23 mouse cellular contexts compared by ENCODE assay signal in the genomic region with DNA sequence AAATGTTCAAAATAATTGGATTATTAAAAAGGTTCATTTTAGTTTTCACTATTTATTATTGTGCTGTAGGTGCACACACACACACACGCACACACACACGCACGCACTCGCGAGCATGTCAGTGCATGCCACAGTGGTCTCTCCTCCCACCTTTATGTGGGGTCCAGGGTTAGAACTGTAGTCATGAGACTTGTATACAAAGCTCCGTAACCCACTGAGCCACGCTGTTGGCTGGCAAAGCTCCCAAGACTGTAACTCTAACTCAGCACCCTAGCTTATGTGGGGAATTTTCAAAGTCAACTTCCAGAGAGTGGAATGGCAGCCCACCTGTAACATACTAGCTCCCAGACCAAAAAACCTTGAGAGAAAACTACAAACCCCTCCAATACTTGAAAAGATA. TPM values are rescaled to one million over a fixed set of nuclear protein-coding genes. Genes with fewer than 3 reads are reported as not detected.
DNase-seq lines count a peak whose midpoint lies in the region; ATAC-seq and TF ChIP-seq lines count a peak whose summit lies in the region.
"Had no signal": no experiment of that assay in that cellular context is flagged by ENCODE, and none has a peak within 500 bp of the region (broad histone marks: within the 10 kb centered on the region; RNA-seq: fewer than 3 reads in every experiment).

No protein-coding gene starts in this region.

- no peaks in the 10 kb centered on the region for H3K36me3 ChIP-seq in forebrain, embryonic 10.5 days (replicated peaks)
- H3K36me3 ChIP-seq in forebrain, embryonic 16.5 days (ENCODE audit: control insufficient read depth, insufficient read depth): no peaks in the 10 kb centered on the region
- H3K36me3 ChIP-seq in limb, embryonic 13.5 days: 0 out of 2 replicates have a peak, but pooled peaks cover 2% of the 10 kb centered on the region
- H3K36me3 ChIP-seq in limb, embryonic 10.5 days: no peaks in the 10 kb centered on the region
- H3K36me3 ChIP-seq: embryonic facial prominence, embryonic 12.5 days; embryonic facial prominence, embryonic 15.5 days; heart, embryonic 10.5 days; heart, embryonic 13.5 days; hindbrain, embryonic 12.5 days; hindbrain, embryonic 15.5 days had no signal

- H3K27me3 ChIP-seq in forebrain, embryonic 10.5 days (ENCODE audit: poor library complexity, severe bottlenecking): no peaks in the 10 kb centered on the region
- no peaks in the 10 kb centered on the region for H3K27me3 ChIP-seq in forebrain, embryonic 16.5 days (replicated peaks; ENCODE audit: control insufficient read depth, insufficient read depth, low read length)
- H3K27me3 ChIP-seq in limb, embryonic 13.5 days: no peaks in the 10 kb centered on the region
- no peaks in the 10 kb centered on the region for H3K27me3 ChIP-seq in limb, embryonic 10.5 days (ENCODE audit: low read depth, poor library complexity, severe bottlenecking)
- H3K27me3 ChIP-seq: embryonic facial prominence, embryonic 12.5 days; embryonic facial prominence, embryonic 15.5 days; heart, embryonic 13.5 days; hindbrain, embryonic 12.5 days; hindbrain, embryonic 15.5 days had no signal

- TF ChIP-seq CTCF in gastrocnemius, adult 2 months (IDR thresholded peaks at IDR 0.05): no peak

- H3K9ac ChIP-seq in forebrain, embryonic 16.5 days (replicated peaks; ENCODE audit: low read depth, low read length): no peak overlapping the region
- H3K9ac ChIP-seq in limb, embryonic 13.5 days: no peak overlapping the region
- H3K9ac ChIP-seq: embryonic facial prominence, embryonic 12.5 days; embryonic facial prominence, embryonic 15.5 days; heart, embryonic 13.5 days; hindbrain, embryonic 12.5 days; hindbrain, embryonic 15.5 days had no signal

- H3K4me1 ChIP-seq in forebrain, embryonic 10.5 days: peaks cover 28% of the 10 kb centered on the region
- H3K4me1 ChIP-seq in forebrain, embryonic 16.5 days (replicated peaks; ENCODE audit: control insufficient read depth, insufficient read depth, low read length): peaks cover 24% of the 10 kb centered on the region
- peaks cover 45% of the 10 kb centered on the region for H3K4me1 ChIP-seq in limb, embryonic 13.5 days
- 0 out of 2 replicates have a peak, but pooled peaks cover 8% of the 10 kb centered on the region for H3K4me1 ChIP-seq in limb, embryonic 10.5 days

- WGBS in forebrain, embryonic 10.5 days: 93% methylated on average over 7 of the region's 7 CpGs
- 44% methylated on average over 7 of the region's 7 CpGs for WGBS in forebrain, embryonic 16.5 days
- WGBS in limb, embryonic 13.5 days: 84% methylated on average over 7 of the region's 7 CpGs
- 91% methylated on average over 7 of the region's 7 CpGs for WGBS in limb, embryonic 10.5 days

- no peaks in the 10 kb centered on the region for H3K9me3 ChIP-seq in forebrain, embryonic 10.5 days
- no peaks in the 10 kb centered on the region for H3K9me3 ChIP-seq in forebrain, embryonic 16.5 days (ENCODE audit: control insufficient read depth, low read length)
- no peaks in the 10 kb centered on the region for H3K9me3 ChIP-seq in limb, embryonic 13.5 days
- H3K9me3 ChIP-seq in limb, embryonic 10.5 days (replicated peaks): no peaks in the 10 kb centered on the region
- H3K9me3 ChIP-seq: embryonic facial prominence, embryonic 12.5 days; embryonic facial prominence, embryonic 15.5 days; heart, embryonic 10.5 days; heart, embryonic 13.5 days; hindbrain, embryonic 12.5 days; hindbrain, embryonic 15.5 days had no signal

- ATAC-seq in forebrain, embryonic 16.5 days: no peak
- ATAC-seq in limb, embryonic 13.5 days (ENCODE audit: low FRiP score, low read depth): 0 out of 2 replicates have a peak, but pooled peaks have one; percentile 57
- ATAC-seq: activated CD4-positive, CD25-positive, alpha-beta regulatory T cell, adult 4 months; intestine, embryonic 16.5 days had no signal

- H3K27ac ChIP-seq in forebrain, embryonic 10.5 days: 0 out of 2 replicates have a peak overlapping the region, but pooled peaks have one; percentile 25
- H3K27ac ChIP-seq in forebrain, embryonic 16.5 days (ENCODE audit: low read length): no peak overlapping the region
- peak overlapping the region; percentile 16; the same call in 1 of the 2 replicates for H3K27ac ChIP-seq in gastrocnemius, adult 2 months
- no peak overlapping the region for H3K27ac ChIP-seq in limb, embryonic 13.5 days
- H3K27ac ChIP-seq in limb, embryonic 10.5 days: no peak overlapping the region
- H3K27ac ChIP-seq: embryonic facial prominence, embryonic 12.5 days; embryonic facial prominence, embryonic 15.5 days; heart, adult 2 months; heart, embryonic 10.5 days; heart, embryonic 13.5 days; hindbrain, embryonic 12.5 days; hindbrain, embryonic 15.5 days had no signal

- intact Hi-C loops in gastrocnemius, adult 2 months (cut with DNase I): no loop called here

- no peak overlapping the region for H3K4me3 ChIP-seq in forebrain, embryonic 10.5 days
- H3K4me3 ChIP-seq in forebrain, embryonic 16.5 days (replicated peaks; ENCODE audit: low read length): no peak overlapping the region
- no peak overlapping the region for H3K4me3 ChIP-seq in gastrocnemius, adult 2 months
- H3K4me3 ChIP-seq in limb, embryonic 13.5 days: no peak overlapping the region
- no peak overlapping the region for H3K4me3 ChIP-seq in limb, embryonic 10.5 days
- H3K4me3 ChIP-seq: embryonic facial prominence, embryonic 12.5 days; embryonic facial prominence, embryonic 15.5 days; heart, adult 2 months; heart, embryonic 10.5 days; heart, embryonic 13.5 days; hindbrain, embryonic 12.5 days; hindbrain, embryonic 15.5 days had no signal

- DNase-seq in forebrain, embryonic 10.5 days (ENCODE audit: extremely low spot score, low spot score): no peak
- no peak for DNase-seq in gastrocnemius, adult 2 months
- no peak for DNase-seq in gastrocnemius, adult 18-20 months (ENCODE audit: low spot score)
- no peak for DNase-seq in limb, embryonic 10.5 days (ENCODE audit: low spot score)
- DNase-seq in kidney, adult 9 months: no peak
- DNase-seq: adrenal gland, adult 8-10 months; adrenal gland, postnatal 25 days; cerebellum, adult 18-20 months; cerebellum, adult 9-10 months; cerebellum, postnatal 14 days; gastrocnemius, postnatal 25 days; heart, adult 2 months; kidney, adult 18-20 months had no signal

- H3K4me2 ChIP-seq in forebrain, embryonic 16.5 days (ENCODE audit: low read length): no peak overlapping the region
- H3K4me2 ChIP-seq in limb, embryonic 13.5 days (replicated peaks): no peak overlapping the region
- H3K4me2 ChIP-seq: embryonic facial prominence, embryonic 12.5 days; embryonic facial prominence, embryonic 15.5 days; heart, embryonic 13.5 days; hindbrain, embryonic 12.5 days; hindbrain, embryonic 15.5 days had no signal

RNA-seq across cellular contexts. Expression of gene Hs2st1, which starts 24.8 kb away (rescaled TPM):
- 12.4 and 13.7 TPM in 2 replicates for polyA plus RNA-seq in forebrain, embryonic 10.5 days (2016; fragmentation: Nextera tagmentation; extraction: Ambion mirVana)
- polyA plus RNA-seq in forebrain, embryonic 16.5 days (2015; fragmentation: Nextera tagmentation; extraction: Ambion mirVana): 16.3 and 17.7 TPM in 2 replicates
- total RNA-seq in gastrocnemius, adult 2 months (2021): 10 to 100 TPM; 12.8 to 14.8 TPM
- total RNA-seq in gastrocnemius, adult 18-20 months (2021): 10 to 100 TPM; 10.8 to 12.5 TPM
- 13.8 and 16.0 TPM in 2 replicates for polyA plus RNA-seq in limb, embryonic 13.5 days (2015; fragmentation: Nextera tagmentation; extraction: Ambion mirVana)
- 11.4 and 13.0 TPM in 2 replicates for polyA plus RNA-seq in limb, embryonic 10.5 days (2016; fragmentation: Nextera tagmentation; extraction: Ambion mirVana)

RNA-seq across cellular contexts. Expression of gene Selenof, which starts 25.0 kb away (rescaled TPM):
- 480 and 492 TPM in 2 replicates for polyA plus RNA-seq in forebrain, embryonic 10.5 days (2016; fragmentation: Nextera tagmentation; extraction: Ambion mirVana)
- polyA plus RNA-seq in forebrain, embryonic 16.5 days (2015; fragmentation: Nextera tagmentation; extraction: Ambion mirVana): 538 and 568 TPM in 2 replicates
- 100 to 1,000 TPM; 115 to 122 TPM for total RNA-seq in gastrocnemius, adult 2 months (2021)
- total RNA-seq in gastrocnemius, adult 18-20 months (2021): 100 to 1,000 TPM; 109 to 111 TPM
- polyA plus RNA-seq in limb, embryonic 13.5 days (2015; fragmentation: Nextera tagmentation; extraction: Ambion mirVana): 655 and 661 TPM in 2 replicates
- 461 and 480 TPM in 2 replicates for polyA plus RNA-seq in limb, embryonic 10.5 days (2016; fragmentation: Nextera tagmentation; extraction: Ambion mirVana)

Comparison
In these comparisons a context has a peak if more than half of its experiments do, and no peak if none do; other contexts are left out.
1. H3K27ac ChIP-seq: peak in forebrain, embryonic 10.5 days (single experiment) and gastrocnemius, adult 2 months (single experiment); none in forebrain, embryonic 16.5 days (single experiment), limb, embryonic 13.5 days (single experiment) and limb, embryonic 10.5 days (single experiment).